11 mouse cellular contexts compared by ENCODE assay signal in genomic region chr11:102963246-102963854, GRCm38 (mm10). TPM values are rescaled to one million over a fixed set of nuclear protein-coding genes. Genes with fewer than 3 reads are reported as not detected.
A peak's percentile ranks its signal among the peaks of the same experiment; 100 is the strongest.
DNase-seq lines count a peak whose midpoint lies in the region; ATAC-seq and TF ChIP-seq lines count a peak whose summit lies in the region.
"Had no signal": no experiment of that assay in that cellular context is flagged by ENCODE, and none has a peak within 500 bp of the region (broad histone marks: within the 10 kb centered on the region; RNA-seq: fewer than 3 reads in every experiment).

No protein-coding gene starts in this region.

- no peak for TF ChIP-seq CTCF in brain, embryonic 14.5 days (IDR thresholded peaks at IDR 0.05; ENCODE audit: borderline replicate concordance, extremely low read depth, insufficient read depth, insufficient read length)
- no peak for TF ChIP-seq CTCF in cerebellum, adult 2 months (IDR thresholded peaks at IDR 0.05; ENCODE audit: borderline replicate concordance, insufficient read depth, low read depth, low read length)

- H3K4me2 ChIP-seq in heart, embryonic 12.5 days: peak overlapping the region; percentile 51
- peak overlapping the region; percentile 46 for H3K4me2 ChIP-seq in hindbrain, embryonic 12.5 days (replicated peaks)
- peak overlapping the region; percentile 45 for H3K4me2 ChIP-seq in midbrain, embryonic 12.5 days (replicated peaks)
- H3K4me2 ChIP-seq: liver, embryonic 13.5 days had no signal

- no peaks in the 10 kb centered on the region for H3K36me3 ChIP-seq in heart, embryonic 12.5 days
- no peaks in the 10 kb centered on the region for H3K36me3 ChIP-seq in hindbrain, embryonic 12.5 days
- no peaks in the 10 kb centered on the region for H3K36me3 ChIP-seq in midbrain, embryonic 12.5 days
- H3K36me3 ChIP-seq: liver, embryonic 13.5 days had no signal

- no peak overlapping the region for H3K27ac ChIP-seq in heart, embryonic 12.5 days (ENCODE audit: poor library complexity, severe bottlenecking)
- peak overlapping the region; percentile 88 for H3K27ac ChIP-seq in hindbrain, embryonic 12.5 days
- peak overlapping the region; percentile 91 for H3K27ac ChIP-seq in midbrain, embryonic 12.5 days (replicated peaks)
- no peak overlapping the region for H3K27ac ChIP-seq in cerebellum, adult 2 months (ENCODE audit: insufficient read depth, low read length)
- H3K27ac ChIP-seq: liver, embryonic 13.5 days had no signal

- intact Hi-C loops in heart, postnatal 10 days (cut with DNase I): no loop called here

- H3K9ac ChIP-seq in heart, embryonic 12.5 days: peak overlapping the region; percentile 47
- peak overlapping the region; percentile 42 for H3K9ac ChIP-seq in hindbrain, embryonic 12.5 days
- H3K9ac ChIP-seq in midbrain, embryonic 12.5 days (replicated peaks): peak overlapping the region; percentile 37
- H3K9ac ChIP-seq: liver, embryonic 13.5 days had no signal

- no peak overlapping the region for H3K4me3 ChIP-seq in heart, embryonic 12.5 days
- no peak overlapping the region for H3K4me3 ChIP-seq in hindbrain, embryonic 12.5 days
- H3K4me3 ChIP-seq in midbrain, embryonic 12.5 days: peak overlapping the region; percentile 12
- no peak overlapping the region for H3K4me3 ChIP-seq in cerebellum, adult 2 months (replicated peaks; ENCODE audit: insufficient read depth, low read depth, low read length)
- H3K4me3 ChIP-seq: liver, embryonic 13.5 days had no signal

- TF ChIP-seq POLR2A in brain, embryonic 14.5 days (IDR thresholded peaks at IDR 0.05; ENCODE audit: borderline replicate concordance, extremely low read depth, insufficient read depth, insufficient read length, poor library complexity, severe bottlenecking): no peak
- no peak for TF ChIP-seq POLR2A in cerebellum, adult 2 months (IDR thresholded peaks at IDR 0.05; ENCODE audit: borderline replicate concordance, insufficient read depth, low read length)

- peaks cover 15% of the 10 kb centered on the region for H3K4me1 ChIP-seq in heart, embryonic 12.5 days (replicated peaks)
- H3K4me1 ChIP-seq in hindbrain, embryonic 12.5 days: peaks cover 29% of the 10 kb centered on the region
- H3K4me1 ChIP-seq in midbrain, embryonic 12.5 days: peaks cover 27% of the 10 kb centered on the region
- H3K4me1 ChIP-seq in cerebellum, adult 2 months (ENCODE audit: control insufficient read depth, insufficient read depth, low read length): no peaks in the 10 kb centered on the region
- H3K4me1 ChIP-seq: liver, embryonic 13.5 days had no signal

- H3K27me3 ChIP-seq in heart, embryonic 12.5 days (replicated peaks): peaks cover 59% of the 10 kb centered on the region
- H3K27me3 ChIP-seq in hindbrain, embryonic 12.5 days: peaks cover 19% of the 10 kb centered on the region
- H3K27me3 ChIP-seq in midbrain, embryonic 12.5 days: peaks cover 38% of the 10 kb centered on the region
- no peaks in the 10 kb centered on the region for H3K27me3 ChIP-seq in cerebellum, adult 2 months (ENCODE audit: control insufficient read depth, insufficient read depth, low read length)

- ATAC-seq in heart, embryonic 12.5 days (ENCODE audit: insufficient number of reproducible peaks, low FRiP score): no peak
- peak; percentile 72 for ATAC-seq in hindbrain, embryonic 12.5 days (ENCODE audit: low FRiP score)
- peak; percentile 78 for ATAC-seq in midbrain, embryonic 12.5 days (ENCODE audit: low FRiP score, low read depth)

- WGBS in heart, embryonic 12.5 days: 6% methylated on average over 16 of the region's 16 CpGs
- 2% methylated on average over 16 of the region's 16 CpGs for WGBS in hindbrain, embryonic 12.5 days
- WGBS in midbrain, embryonic 12.5 days: under 1% methylated on average over 16 of the region's 16 CpGs
- WGBS in cerebellum, adult 2 months: 42% methylated on average over 16 of the region's 16 CpGs

- no peak for DNase-seq in heart, postnatal 10 days
- peak; percentile 85 for DNase-seq in brain, embryonic 14.5 days (ENCODE audit: low read depth)
- DNase-seq in right cerebral cortex, adult 18-20 months: no peak
- no peak for DNase-seq in cerebellum, postnatal 36 days
- no peak for DNase-seq in cerebellum, adult 2 months
- DNase-seq: liver, embryonic 13.5 days; thymus, postnatal 14 days had no signal

- no peaks in the 10 kb centered on the region for H3K9me3 ChIP-seq in heart, embryonic 12.5 days (replicated peaks)
- H3K9me3 ChIP-seq in hindbrain, embryonic 12.5 days (replicated peaks): no peaks in the 10 kb centered on the region
- no peaks in the 10 kb centered on the region for H3K9me3 ChIP-seq in midbrain, embryonic 12.5 days
- H3K9me3 ChIP-seq: liver, embryonic 13.5 days had no signal

RNA-seq across cellular contexts. Expression of gene C1ql1, which starts 16.9 kb away (rescaled TPM):
- 0.87 and 1.4 TPM in 2 replicates for polyA plus RNA-seq in heart, embryonic 12.5 days (2016; fragmentation: Nextera tagmentation; extraction: Ambion mirVana)
- total RNA-seq in heart, postnatal 10 days (2021): under 1 TPM; 0.22 to 0.34 TPM
- 12.2 and 19.0 TPM in 2 replicates for polyA plus RNA-seq in brain, embryonic 14.5 days (2012; rRNA removed)
- 11.7 and 13.2 TPM in 2 replicates for polyA plus RNA-seq in hindbrain, embryonic 12.5 days (2016; fragmentation: Nextera tagmentation; extraction: Ambion mirVana)
- polyA plus RNA-seq in midbrain, embryonic 12.5 days (2016; fragmentation: Nextera tagmentation; extraction: Ambion mirVana): 12.7 and 15.3 TPM in 2 replicates
- 16.7 and 19.2 TPM in 2 replicates for polyA plus RNA-seq in cerebellum, adult 2 months (2012; rRNA removed)
- total RNA-seq: common myeloid progenitor, adult 5-6 weeks had no signal

RNA-seq across cellular contexts. Expression of gene Kif18b, which starts 38.4 kb away (rescaled TPM):
- polyA plus RNA-seq in heart, embryonic 12.5 days (2016; fragmentation: Nextera tagmentation; extraction: Ambion mirVana): 6.4 and 8.6 TPM in 2 replicates
- 1 to 10 TPM; 5.7 to 6.9 TPM for total RNA-seq in heart, postnatal 10 days (2021)
- polyA plus RNA-seq in brain, embryonic 14.5 days (2012; rRNA removed): 9.3 and 15.9 TPM in 2 replicates
- 6.6 and 7.8 TPM in 2 replicates for polyA plus RNA-seq in hindbrain, embryonic 12.5 days (2016; fragmentation: Nextera tagmentation; extraction: Ambion mirVana)
- polyA plus RNA-seq in midbrain, embryonic 12.5 days (2016; fragmentation: Nextera tagmentation; extraction: Ambion mirVana): 9.1 and 9.7 TPM in 2 replicates
- polyA plus RNA-seq in cerebellum, adult 2 months (2012; rRNA removed): 0.05 and 0.10 TPM in 2 replicates

Comparison
In these comparisons a context has a peak if more than half of its experiments do, and no peak if none do; other contexts are left out.
1. H3K27ac ChIP-seq: peak in hindbrain, embryonic 12.5 days (single experiment) and midbrain, embryonic 12.5 days (single experiment); none in heart, embryonic 12.5 days (single experiment) and cerebellum, adult 2 months (single experiment).
2. Peak in every context shown above with its lines, with median percentiles within 50 percentile points of each other: H3K4me2 ChIP-seq and H3K9ac ChIP-seq.